Mouse (Mus musculus) gastrocnemius, postnatal 14 days (tissue): ENCODE results near the gene Ergic3. TPM values are rescaled to one million over a fixed set of nuclear protein-coding genes. Genes with fewer than 3 reads are reported as not detected.

Source experiments
- DNase-seq: peaks from one replicate; pipeline ENCODE4 v3.0.0; 2021; ENCODE audit warnings: mixed read lengths
- intact Hi-C: fragments of 180-260 bp; cut with DNase I; formaldehyde crosslinking; loops from one replicate; pipeline ENCODE4 v1.15.1; 2025; ENCODE audit warnings: low total_unique reads
- total RNA-seq, 2 experiments: library from RNA; stranded (reverse); gene quantifications; 2 replicates each; pipeline ENCODE4 v1.2.3; 2021

Gene Ergic3
- total RNA-seq, 2 experiments from 2014 or later, result 58.2 to 60.4 TPM

DNA sequence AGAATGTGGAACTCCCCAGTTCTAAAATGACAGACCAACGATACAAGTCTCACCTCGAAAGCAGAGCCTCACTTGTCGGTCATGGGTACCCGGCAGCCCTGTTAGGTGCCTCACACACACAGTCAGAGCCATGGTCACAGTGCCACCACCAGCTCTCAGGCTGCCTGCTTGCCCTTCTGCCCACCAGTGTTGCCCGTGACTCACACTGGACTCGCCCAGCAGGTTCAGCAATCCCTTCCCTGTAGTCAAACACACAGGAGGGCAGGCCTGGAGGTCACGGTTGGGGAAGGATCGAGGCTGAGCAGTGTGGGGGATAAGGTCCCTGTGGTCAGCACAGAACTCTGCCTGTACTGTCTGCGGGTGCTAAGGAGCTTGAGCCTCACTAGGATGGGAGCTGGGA, 45.0 kb downstream of the Ergic3 start, which contains the start of gene Fer1l4:
Gene Fer1l4 (minus strand): TSS at position 132 of the 400 bp plus-strand sequence.
- intact Hi-C loops, result no loop called here
- no peak for DNase-seq

- intact Hi-C loops, result no loop called here
- peak; percentile 73 for DNase-seq
Observed at GRCm38 (mm10) chr2:156065099-156066041, 57.5 kb downstream of the Ergic3 start, which contains the start of gene Spag4. TSS of gene Spag4 (plus strand) at chr2:156065175.

DNA sequence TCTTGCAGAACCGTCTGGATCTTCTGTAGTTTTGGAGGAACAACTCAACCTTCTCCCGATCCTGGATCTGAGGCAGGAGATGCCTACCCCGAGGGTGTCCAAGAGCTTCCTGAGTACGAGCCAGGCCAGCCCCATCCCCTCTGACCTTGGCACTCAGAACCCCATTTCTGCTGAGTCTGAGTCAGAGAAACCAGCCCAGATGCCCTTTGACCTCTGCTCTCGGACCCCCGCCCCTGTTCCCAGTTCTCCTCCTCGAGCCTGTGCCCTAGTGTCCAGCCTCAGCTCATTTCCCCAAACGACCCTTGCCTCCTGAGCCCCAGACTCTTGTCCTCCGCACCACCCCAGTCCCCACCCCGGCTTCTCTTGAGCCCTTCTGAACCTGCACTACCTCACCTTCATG, 58.3 kb downstream of the Ergic3 start:
- DNase-seq, result no peak
- intact Hi-C loops, result no loop called here

Other genes starting within 250 kb of the Ergic3 start
- under 1 TPM in 1 of 2 experiments, not detected in 1; 0.08 TPM for gene Mmp24, start 232.7 kb upstream of the Ergic3 start, total RNA-seq
- gene BC029722, start 188.6 kb upstream of the Ergic3 start, total RNA-seq, result 10 to 100 TPM; 17.8 to 19.3 TPM
- 10 to 100 TPM; 48.0 to 48.3 TPM for gene Eif6, start 181.1 kb upstream of the Ergic3 start, total RNA-seq
- not detected for gene Fam83c, start 173.2 kb upstream of the Ergic3 start, total RNA-seq
- gene Uqcc1, start 77.7 kb upstream of the Ergic3 start, total RNA-seq, result 100 to 1,000 TPM; 106 to 129 TPM
- not detected for gene Gm15557, start 67.3 kb upstream of the Ergic3 start, total RNA-seq
- not detected for gene Gdf5, start 62.7 kb upstream of the Ergic3 start, total RNA-seq
- 1 to 10 TPM; 5.5 to 5.6 TPM for gene Cep250, start 51.6 kb upstream of the Ergic3 start, total RNA-seq
- gene 6430550D23Rik, start 68 bp upstream of the Ergic3 start, total RNA-seq, result under 1 TPM; 0.29 to 0.31 TPM
- not detected for gene Fer1l4, start 44.9 kb downstream of the Ergic3 start, total RNA-seq
- under 1 TPM; 0.57 to 0.86 TPM for gene Spag4, start 57.1 kb downstream of the Ergic3 start, total RNA-seq
- 10 to 100 TPM; 11.3 to 16.0 TPM for gene Cpne1, start 103.9 kb downstream of the Ergic3 start, total RNA-seq
- 1 to 10 TPM; 8.2 to 8.3 TPM for gene Rbm12, start 103.9 kb downstream of the Ergic3 start, total RNA-seq
- 1 to 10 TPM; 4.4 to 9.5 TPM for gene Gm28036, start 119.0 kb downstream of the Ergic3 start, total RNA-seq
- 100 to 1,000 TPM; 216 to 217 TPM for gene Romo1, start 136.0 kb downstream of the Ergic3 start, total RNA-seq
- gene Nfs1, start 136.1 kb downstream of the Ergic3 start, total RNA-seq, result 10 to 100 TPM; 53.6 to 65.4 TPM
- gene Rbm39, start 172.2 kb downstream of the Ergic3 start, total RNA-seq, result 100 to 1,000 TPM in 1 of 2 experiments, 10 to 100 TPM in 1; 99.7 to 123 TPM
- gene Phf20, start 188.4 kb downstream of the Ergic3 start, total RNA-seq, result 10 to 100 TPM; 17.1 to 22.1 TPM